Mouse (Mus musculus): Measurements from ENCODE around the gene Phc2. TPM values are rescaled to one million over a fixed set of nuclear protein-coding genes. Genes with fewer than 3 reads are reported as not detected.

Gene Phc2
- total RNA-seq, 2 experiments from 2014 or later: 17.6 to 22.9 TPM

- DNase-seq (ENCODE audit: low spot score): no peak
Observed at GRCm38 (mm10) chr4:128688976-128689375, 34.5 kb downstream of the Phc2 start.

GRCm38 (mm10) chr4:128689739-128690304 is 35.3 kb downstream of the Phc2 start:
- DNase-seq (ENCODE audit: low spot score): no peak

GRCm38 (mm10) chr4:128691195-128691594 is 36.7 kb downstream of the Phc2 start:
- DNase-seq (ENCODE audit: low spot score): no peak

GRCm38 (mm10) chr4:128692149-128692925 is 37.8 kb downstream of the Phc2 start:
- no peak for DNase-seq (ENCODE audit: low spot score)

GRCm38 (mm10) chr4:128693207-128693606 is 38.7 kb downstream of the Phc2 start:
- no peak for DNase-seq (ENCODE audit: low spot score)

- DNase-seq (ENCODE audit: low spot score): no peak
Observed at GRCm38 (mm10) chr4:128694315-128694714, 39.8 kb downstream of the Phc2 start.

GRCm38 (mm10) chr4:128695149-128695548 is 40.6 kb downstream of the Phc2 start:
- no peak for DNase-seq (ENCODE audit: low spot score)

GRCm38 (mm10) chr4:128698011-128698861 is 43.7 kb downstream of the Phc2 start:
- peak; percentile 75 for DNase-seq (ENCODE audit: low spot score)

- no peak for DNase-seq (ENCODE audit: low spot score)
Observed at GRCm38 (mm10) chr4:128699916-128700315, 45.4 kb downstream of the Phc2 start.

- no peak for DNase-seq (ENCODE audit: low spot score)
Observed at GRCm38 (mm10) chr4:128700543-128700942, 46.0 kb downstream of the Phc2 start.

GRCm38 (mm10) chr4:128705138-128705720 is 50.7 kb downstream of the Phc2 start:
- no peak for DNase-seq (ENCODE audit: low spot score)

- no peak for DNase-seq (ENCODE audit: low spot score)
Observed at GRCm38 (mm10) chr4:128706626-128707025, 52.1 kb downstream of the Phc2 start.

GRCm38 (mm10) chr4:128707384-128707783 is 52.9 kb downstream of the Phc2 start:
- DNase-seq (ENCODE audit: low spot score): no peak

- DNase-seq (ENCODE audit: low spot score): no peak
Observed at GRCm38 (mm10) chr4:128709061-128709780, 54.7 kb downstream of the Phc2 start.

- no peak for DNase-seq (ENCODE audit: low spot score)
Observed at GRCm38 (mm10) chr4:128709781-128710166, 55.3 kb downstream of the Phc2 start.

- no peak for DNase-seq (ENCODE audit: low spot score)
Observed at GRCm38 (mm10) chr4:128710286-128710685, 55.8 kb downstream of the Phc2 start.

- no peak for DNase-seq (ENCODE audit: low spot score)
Observed at GRCm38 (mm10) chr4:128710800-128711199, 56.3 kb downstream of the Phc2 start.

- DNase-seq (ENCODE audit: low spot score): peak; percentile 94
Observed at GRCm38 (mm10) chr4:128711455-128712135, 57.1 kb downstream of the Phc2 start.

- no peak for DNase-seq (ENCODE audit: low spot score)
Observed at GRCm38 (mm10) chr4:128712136-128712655, 57.7 kb downstream of the Phc2 start.

- DNase-seq (ENCODE audit: low spot score): no peak
Observed at GRCm38 (mm10) chr4:128712941-128713340, 58.4 kb downstream of the Phc2 start.
